Mouse (Mus musculus): ENCODE data around the gene Ncoa6. TPM values are rescaled to one million over a fixed set of nuclear protein-coding genes. Genes with fewer than 3 reads are reported as not detected.

Gene Ncoa6
- polyA plus RNA-seq, 1 experiment from 2014 or later, result 36.0 TPM

- Histone ChIP-seq H3K9me3 (ENCODE audit: control insufficient read depth, low read length) (no peaks in the 10 kb centered on the region), H3K27ac (ENCODE audit: low read depth, low read length) (peak overlapping the region; percentile 63; the same call in 1 of the 2 replicates), H3K4me3 (ENCODE audit: low read depth, low read length) (peak overlapping the region; percentile 81), H3K36me3 (ENCODE audit: control insufficient read depth, insufficient read depth, low read length) (no peaks in the 10 kb centered on the region), H3K4me2 (ENCODE audit: low read depth, low read length) (peak overlapping the region; percentile 70), H3K4me1 (ENCODE audit: control insufficient read depth, insufficient read depth, low read length) (peaks cover 11% of the 10 kb centered on the region), H3K27me3 (ENCODE audit: control insufficient read depth, insufficient read depth, low read length) (no peaks in the 10 kb centered on the region), H3K9ac (replicated peaks; ENCODE audit: low read depth, low read length) (peak overlapping the region; percentile 48)
- 33% methylated on average over 14 of the region's 14 CpGs for WGBS
- ATAC-seq (ENCODE audit: low read depth), result peak; percentile 42
Measured at GRCm38 (mm10) chr2:155357686-155358399, 115.9 kb downstream of the Ncoa6 start.

- Histone ChIP-seq H3K4me3 (ENCODE audit: low read depth, low read length) (peak within 1 kb of the TSS; percentile 81), H3K36me3 (ENCODE audit: control insufficient read depth, insufficient read depth, low read length) (no peaks in the 10 kb centered on the region), H3K9ac (replicated peaks; ENCODE audit: low read depth, low read length) (peak within 1 kb of the TSS; percentile 67), H3K27me3 (ENCODE audit: control insufficient read depth, insufficient read depth, low read length) (no peaks in the 10 kb centered on the region), H3K9me3 (ENCODE audit: control insufficient read depth, low read length) (no peaks in the 10 kb centered on the region), H3K4me2 (ENCODE audit: low read depth, low read length) (peak within 1 kb of the TSS; percentile 79), H3K27ac (ENCODE audit: low read depth, low read length) (peak within 1 kb of the TSS; percentile 79), H3K4me1 (ENCODE audit: control insufficient read depth, insufficient read depth, low read length) (peaks cover 11% of the 10 kb centered on the region)
- under 1% methylated on average over 38 of the region's 38 CpGs for WGBS
- peak; percentile 99 for ATAC-seq (ENCODE audit: low read depth)
Measured at GRCm38 (mm10) chr2:155356971-155357591, 116.6 kb downstream of the Ncoa6 start, which contains the start of gene Pigu. TSS of gene Pigu (minus strand) at chr2:155357430.

GRCm38 (mm10) chr2:155354402-155354801 lies 119.3 kb downstream of the Ncoa6 start:
- Histone ChIP-seq H3K9ac (replicated peaks; ENCODE audit: low read depth, low read length) (no peak overlapping the region), H3K4me2 (ENCODE audit: low read depth, low read length) (no peak overlapping the region), H3K4me3 (ENCODE audit: low read depth, low read length) (no peak overlapping the region), H3K27ac (ENCODE audit: low read depth, low read length) (no peak overlapping the region), H3K4me1 (ENCODE audit: control insufficient read depth, insufficient read depth, low read length) (peaks cover 11% of the 10 kb centered on the region), H3K27me3 (ENCODE audit: control insufficient read depth, insufficient read depth, low read length) (no peaks in the 10 kb centered on the region), H3K36me3 (ENCODE audit: control insufficient read depth, insufficient read depth, low read length) (no peaks in the 10 kb centered on the region), H3K9me3 (ENCODE audit: control insufficient read depth, low read length) (no peaks in the 10 kb centered on the region)
- WGBS, result 92% methylated on average over 3 of the region's 3 CpGs
- no peak for ATAC-seq (ENCODE audit: low read depth)

- no peak overlapping the region for H3K4me2 ChIP-seq (ENCODE audit: low read depth, low read length)
- H3K9ac ChIP-seq (replicated peaks; ENCODE audit: low read depth, low read length), result no peak overlapping the region
- H3K4me1 ChIP-seq (ENCODE audit: control insufficient read depth, insufficient read depth, low read length), result no peaks in the 10 kb centered on the region
- no peaks in the 10 kb centered on the region for H3K9me3 ChIP-seq (ENCODE audit: control insufficient read depth, low read length)
- no peaks in the 10 kb centered on the region for H3K27me3 ChIP-seq (ENCODE audit: control insufficient read depth, insufficient read depth, low read length)
- no peak for ATAC-seq (ENCODE audit: low read depth)
- WGBS, result 77% methylated on average over 1 of the region's 1 CpGs
- 0 out of 2 replicates have a peak, but pooled peaks cover 4% of the 10 kb centered on the region for H3K36me3 ChIP-seq (ENCODE audit: control insufficient read depth, insufficient read depth, low read length)
- H3K4me3 ChIP-seq (ENCODE audit: low read depth, low read length), result no peak overlapping the region
- no peak overlapping the region for H3K27ac ChIP-seq (ENCODE audit: low read depth, low read length)
Measured at GRCm38 (mm10) chr2:155346670-155347069, 127.0 kb downstream of the Ncoa6 start.

MicroRNA genes within 50 kb of the gene (microRNA counts, 519-probe panel; counts per million panel counts)
- microRNA mmu-miR-695, result not detected

Small RNA genes within 50 kb of the gene (microRNA-seq; reads per million reads assigned to microRNA genes)
- gene Mir695, result not detected

Other genes starting within 250 kb of the Ncoa6 start
- 769 and 889 TPM in 2 replicates for gene Dynlrb1, start 237.4 kb downstream of the Ncoa6 start, polyA plus RNA-seq (2014; fragmentation: Nextera tagmentation; extraction: Ambion mirVana)
- gene Map1lc3a, start 197.6 kb downstream of the Ncoa6 start, polyA plus RNA-seq (2014; fragmentation: Nextera tagmentation; extraction: Ambion mirVana), result 536 and 680 TPM in 2 replicates
- gene Pigu, start 116.5 kb downstream of the Ncoa6 start, polyA plus RNA-seq (2014; fragmentation: Nextera tagmentation; extraction: Ambion mirVana), result 61.2 and 68.2 TPM in 2 replicates
- gene Trp53inp2, start 92.8 kb downstream of the Ncoa6 start, polyA plus RNA-seq (2014; fragmentation: Nextera tagmentation; extraction: Ambion mirVana), result 79.4 and 102 TPM in 2 replicates
- 30.6 and 35.0 TPM in 2 replicates for gene Acss2, start 44.1 kb upstream of the Ncoa6 start, polyA plus RNA-seq (2014; fragmentation: Nextera tagmentation; extraction: Ambion mirVana)
- 37.7 and 52.7 TPM in 2 replicates for gene Ggt7, start 44.3 kb upstream of the Ncoa6 start, polyA plus RNA-seq (2014; fragmentation: Nextera tagmentation; extraction: Ambion mirVana)
- 14.9 and 15.1 TPM in 2 replicates for gene Gss, start 118.9 kb upstream of the Ncoa6 start, polyA plus RNA-seq (2014; fragmentation: Nextera tagmentation; extraction: Ambion mirVana)
- gene Myh7b, start 137.3 kb upstream of the Ncoa6 start, polyA plus RNA-seq (2014; fragmentation: Nextera tagmentation; extraction: Ambion mirVana), result 0.50 and 0.52 TPM in 2 replicates
- gene Trpc4ap, start 218.5 kb upstream of the Ncoa6 start, polyA plus RNA-seq (2014; fragmentation: Nextera tagmentation; extraction: Ambion mirVana), result 165 and 174 TPM in 2 replicates

Data from neural tube, embryonic 14.5 days (tissue).